Mouse (Mus musculus) kidney, adult 2 months (tissue): ENCODE results near the gene Olfr1535. TPM values are rescaled to one million over a fixed set of nuclear protein-coding genes. Genes with fewer than 3 reads are reported as not detected.
A peak's percentile ranks its signal among the peaks of the same experiment; 100 is the strongest.

ENCODE experiments used
- DNase-seq: peaks from one replicate; pipeline ENCODE4 v3.0.0; 2021
- H3K27ac ChIP-seq: fragments of 200-500 bp; 2 replicates; pipeline ENCODE4 v1.5.1; 2012; ENCODE audit warnings: low read depth, low read length, control low read depth, inconsistent platforms; ENCODE audit not compliant: insufficient read depth
- H3K27me3 ChIP-seq: fragments of 200-500 bp; replicated peaks from 2 replicates; pipeline ENCODE4 v1.6.1; 2012; ENCODE audit warnings: mild to moderate bottlenecking, moderate library complexity, low read length, inconsistent platforms; ENCODE audit not compliant: control insufficient read depth, insufficient read depth
- H3K36me3 ChIP-seq: fragments of 200-500 bp; 2 replicates; pipeline ENCODE4 v1.6.1; 2012; ENCODE audit warnings: mild to moderate bottlenecking, moderate library complexity, low read length, inconsistent platforms; ENCODE audit not compliant: control insufficient read depth, insufficient read depth
- H3K4me1 ChIP-seq: fragments of 200-500 bp; 2 replicates; pipeline ENCODE4 v1.6.1; 2011; ENCODE audit warnings: low read length; ENCODE audit not compliant: control insufficient read depth, insufficient read depth
- H3K4me3 ChIP-seq: fragments of 200-500 bp; 2 replicates; pipeline ENCODE4 v1.5.1; 2011; ENCODE audit warnings: mild to moderate bottlenecking, low read depth, low read length, control low read depth; ENCODE audit not compliant: insufficient read depth
- CTCF ChIP-seq: fragments of 200-500 bp; conservative IDR thresholded peaks from 2 replicates; pipeline ENCODE4 v1.5.1; 2011; ENCODE audit warnings: low read depth, mild to moderate bottlenecking, control low read depth, low read length, moderate library complexity, mixed read lengths; ENCODE audit not compliant: insufficient read depth, insufficient read length
- POLR2A ChIP-seq: fragments of 200-500 bp; IDR thresholded peaks from one replicate; pipeline ENCODE4 v1.6.1; 2011; ENCODE audit warnings: low read depth, low read length, control low read depth
- WGBS: fragments of 180-500 bp; shearing (Covaris S2); methylation state at CpG from one replicate; pipeline ENCODE4 v1.1.7; 2018; 5-methylcytosine and 5-hydroxymethylcytosine counted together
- polyA plus RNA-seq: library from polyadenylated mRNA; depleted of rRNA; stranded (reverse); fragments of >200 nt; gene quantifications from 2 replicates; pipeline ENCODE4 v1.2.3, GENCODE M21; 2012; rRNA removed

Gene Olfr1535
- polyA plus RNA-seq, 1 experiment: not detected

- Histone ChIP-seq H3K27me3 (no peaks in the 10 kb centered on the region), H3K4me1 (no peaks in the 10 kb centered on the region; the same call in 1 of the 2 replicates), H3K27ac (no peak overlapping the region), H3K36me3 (peaks cover 3% of the 10 kb centered on the region), H3K4me3 (no peak overlapping the region)
- DNase-seq: no peak
- WGBS: 41% methylated on average over 7 of the region's 7 CpGs
- no peak for TF ChIP-seq POLR2A
- TF ChIP-seq CTCF: no peak
These were observed 29.6 kb downstream of the Olfr1535 start for GRCm38 (mm10) chr13:21530136-21530535.

GRCm38 (mm10) chr13:21506221-21506649 is 53.5 kb downstream of the Olfr1535 start:
- Histone ChIP-seq H3K27me3 (no peaks in the 10 kb centered on the region; the same call in 1 of the 2 replicates), H3K4me1 (no peaks in the 10 kb centered on the region), H3K27ac (peak overlapping the region; percentile 84), H3K36me3 (no peaks in the 10 kb centered on the region), H3K4me3 (peak overlapping the region; percentile 77)
- TF ChIP-seq CTCF (no peak), POLR2A (no peak)
- WGBS: 1% methylated on average over 21 of the region's 21 CpGs
- peak; percentile 92 for DNase-seq

Other genes starting within 250 kb of the Olfr1535 start
- 24.6 and 28.9 TPM in 2 replicates for gene Gpx6, start 247.8 kb downstream of the Olfr1535 start, polyA plus RNA-seq
- gene Olfr1367, start 213.0 kb downstream of the Olfr1535 start, polyA plus RNA-seq: not detected in 2 replicates
- gene Zscan12, start 197.1 kb downstream of the Olfr1535 start, polyA plus RNA-seq: 1.6 TPM in 2 replicates
- 18.4 and 20.6 TPM in 2 replicates for gene Zkscan3, start 157.1 kb downstream of the Olfr1535 start, polyA plus RNA-seq
- gene Pgbd1, start 118.8 kb downstream of the Olfr1535 start, polyA plus RNA-seq: 1.1 and 1.2 TPM in 2 replicates
- 13.7 and 14.7 TPM in 2 replicates for gene Zscan26, start 106.2 kb downstream of the Olfr1535 start, polyA plus RNA-seq
- gene Nkapl, start 91.4 kb downstream of the Olfr1535 start, polyA plus RNA-seq: 0.13 and 0.23 TPM in 2 replicates
- gene Zkscan4, start 81.0 kb downstream of the Olfr1535 start, polyA plus RNA-seq: 0.54 and 0.56 TPM in 2 replicates
- not detected in 2 replicates for gene Gm10065, start 80.5 kb downstream of the Olfr1535 start, polyA plus RNA-seq
- 0.26 and 0.34 TPM in 2 replicates for gene AK157302, start 64.7 kb downstream of the Olfr1535 start, polyA plus RNA-seq
- gene Gm11273, start 58.5 kb downstream of the Olfr1535 start, polyA plus RNA-seq: 54.6 and 55.1 TPM in 2 replicates
- 3.0 and 4.2 TPM in 2 replicates for gene Zkscan8, start 28.8 kb downstream of the Olfr1535 start, polyA plus RNA-seq
- gene Olfr1366, start 17.1 kb downstream of the Olfr1535 start, polyA plus RNA-seq: not detected in 2 replicates
- not detected in 2 replicates for gene Olfr1364, start 21.9 kb upstream of the Olfr1535 start, polyA plus RNA-seq
- not detected in 2 replicates for gene Olfr1362, start 54.1 kb upstream of the Olfr1535 start, polyA plus RNA-seq
- gene Olfr11, start 82.6 kb upstream of the Olfr1535 start, polyA plus RNA-seq: not detected in 2 replicates
- gene Olfr1361, start 103.5 kb upstream of the Olfr1535 start, polyA plus RNA-seq: not detected in 2 replicates
- gene Olfr1360, start 117.5 kb upstream of the Olfr1535 start, polyA plus RNA-seq: not detected in 2 replicates
- not detected in 2 replicates for gene Olfr1359, start 138.2 kb upstream of the Olfr1535 start, polyA plus RNA-seq
- 1.0 TPM in 1 of 2 replicates, not detected in the other for gene Hist1h2bl, start 156.2 kb upstream of the Olfr1535 start, polyA plus RNA-seq
- 0.49 and 1.2 TPM in 2 replicates for gene Hist1h2ai, start 156.5 kb upstream of the Olfr1535 start, polyA plus RNA-seq
- gene Hist1h3h, start 157.8 kb upstream of the Olfr1535 start, polyA plus RNA-seq: 1.1 and 2.2 TPM in 2 replicates
- 0.24 and 0.38 TPM in 2 replicates for gene Hist1h2bm, start 162.2 kb upstream of the Olfr1535 start, polyA plus RNA-seq
- gene Hist1h4j, start 175.2 kb upstream of the Olfr1535 start, polyA plus RNA-seq: 0.75 and 1.1 TPM in 2 replicates
- gene Hist1h4k, start 190.6 kb upstream of the Olfr1535 start, polyA plus RNA-seq: 2.6 and 6.8 TPM in 2 replicates
- gene Hist1h2ak, start 193.9 kb upstream of the Olfr1535 start, polyA plus RNA-seq: 0.72 and 0.77 TPM in 2 replicates
- not detected in 2 replicates for gene Hist1h2bn, start 194.2 kb upstream of the Olfr1535 start, polyA plus RNA-seq
- gene Hist1h1b, start 220.7 kb upstream of the Olfr1535 start, polyA plus RNA-seq: 0.14 TPM in 1 of 2 replicates, not detected in the other
- gene Hist1h3i, start 223.5 kb upstream of the Olfr1535 start, polyA plus RNA-seq: 1.1 and 3.3 TPM in 2 replicates
- gene Hist1h2an, start 227.3 kb upstream of the Olfr1535 start, polyA plus RNA-seq: 0.33 TPM in 1 of 2 replicates, not detected in the other
- 0.43 TPM in 1 of 2 replicates, not detected in the other for gene Hist1h2bp, start 227.6 kb upstream of the Olfr1535 start, polyA plus RNA-seq